Mouse (Mus musculus): ENCODE measurements around the gene Oasl1.

DNA sequence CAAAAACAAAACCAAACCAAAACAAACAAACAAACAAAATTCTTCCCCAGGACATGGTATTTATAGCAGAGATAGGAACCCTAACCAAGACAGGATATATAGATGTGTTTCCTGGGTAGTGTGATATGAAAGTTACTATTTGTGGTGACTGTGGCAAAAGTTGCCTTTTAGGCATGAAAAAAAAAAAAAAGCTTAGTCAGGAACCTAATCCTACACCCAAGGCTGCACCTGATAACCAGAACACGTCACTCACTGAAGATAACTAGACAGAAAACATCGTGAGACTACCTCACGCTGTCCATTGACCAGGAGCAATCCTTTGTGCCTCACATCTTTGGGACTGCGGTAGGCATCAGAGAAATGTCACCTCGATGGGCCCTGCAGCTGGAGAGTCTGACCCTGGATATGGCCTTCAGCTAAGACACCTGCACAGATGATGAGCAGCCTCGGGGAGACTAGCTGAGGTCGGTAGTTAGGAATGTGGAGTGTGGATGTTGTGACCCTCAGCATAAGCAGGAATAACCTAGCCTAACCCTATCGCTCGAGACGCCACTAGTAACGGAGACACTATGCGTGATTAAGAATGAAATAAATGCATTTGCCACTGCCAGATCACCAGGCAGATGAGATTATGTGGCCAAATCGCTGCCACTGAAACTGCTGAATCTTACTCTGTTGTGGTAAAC, 26.2 kb upstream of the Oasl1 start, which contains the start of gene Oasl2:
- TF ChIP-seq CTCF (IDR thresholded peaks at IDR 0.05; ENCODE audit: borderline replicate concordance, control insufficient read depth, extremely low read depth, insufficient read depth, low read length, poor library complexity) (no peak), POLR2A (IDR thresholded peaks at IDR 0.05; ENCODE audit: control insufficient read depth, extremely low read depth, insufficient read depth, low read length, poor library complexity) (no peak)
